Mouse (Mus musculus): ENCODE data around the gene Ckap5. TPM values are rescaled to one million over a fixed set of nuclear protein-coding genes. Genes with fewer than 3 reads are reported as not detected.

Gene Ckap5
- 19.4 and 30.8 TPM in 2 replicates for polyA plus RNA-seq (2015; fragmentation: Nextera tagmentation; extraction: Ambion mirVana)

GRCm38 (mm10) chr2:91526294-91527146 lies at the start of gene Ckap5:
Gene Ckap5 (plus strand): TSS chr2:91526762.
- DNase-seq (ENCODE audit: low spot score): peak; percentile 92
- WGBS: under 1% methylated on average over 59 of the region's 64 CpGs
- Histone ChIP-seq H3K4me3 (ENCODE audit: low read depth, low read length) (peak within 1 kb of the TSS; percentile 99), H3K9ac (ENCODE audit: low read length) (peak within 1 kb of the TSS; percentile 94), H3K27me3 (ENCODE audit: control insufficient read depth, insufficient read depth, low read length) (no peaks in the 10 kb centered on the region), H3K4me1 (replicated peaks; ENCODE audit: control insufficient read depth, insufficient read depth) (no peaks in the 10 kb centered on the region), H3K9me3 (ENCODE audit: control insufficient read depth, low read length) (no peaks in the 10 kb centered on the region), H3K27ac (replicated peaks) (peak within 1 kb of the TSS; percentile 88), H3K36me3 (ENCODE audit: control insufficient read depth, insufficient read depth, low read length) (no peaks in the 10 kb centered on the region), H3K4me2 (replicated peaks; ENCODE audit: low read depth) (peak within 1 kb of the TSS; percentile 63)
- peak; percentile 98 for ATAC-seq (ENCODE audit: low FRiP score, low TSS enrichment)
- TF ChIP-seq EP300 (optimal IDR thresholded peaks at IDR 0.05) (peak; percentile 58), CTCF (IDR thresholded peaks at IDR 0.05; ENCODE audit: low read depth) (peak; percentile 62)

GRCm38 (mm10) chr2:91476841-91477240 lies 49.7 kb upstream of the Ckap5 start:
- H3K36me3 ChIP-seq (ENCODE audit: control insufficient read depth, insufficient read depth, low read length): peaks cover 15% of the 10 kb centered on the region
- H3K9ac ChIP-seq (ENCODE audit: low read length): no peak overlapping the region
- H3K9me3 ChIP-seq (ENCODE audit: control insufficient read depth, low read length): no peaks in the 10 kb centered on the region
- no peak overlapping the region for H3K4me2 ChIP-seq (replicated peaks; ENCODE audit: low read depth)
- 71% methylated on average over 7 of the region's 7 CpGs for WGBS
- ATAC-seq (ENCODE audit: low FRiP score, low TSS enrichment) (no peak), DNase-seq (ENCODE audit: low spot score) (no peak)
- no peak overlapping the region for H3K27ac ChIP-seq (replicated peaks)
- no peaks in the 10 kb centered on the region for H3K4me1 ChIP-seq (replicated peaks; ENCODE audit: control insufficient read depth, insufficient read depth)
- no peaks in the 10 kb centered on the region for H3K27me3 ChIP-seq (ENCODE audit: control insufficient read depth, insufficient read depth, low read length)
- TF ChIP-seq EP300 (optimal IDR thresholded peaks at IDR 0.05) (no peak), CTCF (IDR thresholded peaks at IDR 0.05; ENCODE audit: low read depth) (no peak)
- no peak overlapping the region for H3K4me3 ChIP-seq (ENCODE audit: low read depth, low read length)

GRCm38 (mm10) chr2:91480399-91480801 lies 46.2 kb upstream of the Ckap5 start:
- DNase-seq (ENCODE audit: low spot score) (no peak), ATAC-seq (ENCODE audit: low FRiP score, low TSS enrichment) (no peak)
- no peaks in the 10 kb centered on the region for H3K9me3 ChIP-seq (ENCODE audit: control insufficient read depth, low read length)
- H3K27me3 ChIP-seq (ENCODE audit: control insufficient read depth, insufficient read depth, low read length): no peaks in the 10 kb centered on the region
- H3K27ac ChIP-seq (replicated peaks): no peak overlapping the region
- TF ChIP-seq EP300 (optimal IDR thresholded peaks at IDR 0.05) (no peak), CTCF (IDR thresholded peaks at IDR 0.05; ENCODE audit: low read depth) (no peak)
- H3K9ac ChIP-seq (ENCODE audit: low read length): no peak overlapping the region
- WGBS: 91% methylated on average over 9 of the region's 9 CpGs
- H3K4me2 ChIP-seq (replicated peaks; ENCODE audit: low read depth): no peak overlapping the region
- H3K4me1 ChIP-seq (replicated peaks; ENCODE audit: control insufficient read depth, insufficient read depth): no peaks in the 10 kb centered on the region
- H3K4me3 ChIP-seq (ENCODE audit: low read depth, low read length): no peak overlapping the region
- H3K36me3 ChIP-seq (ENCODE audit: control insufficient read depth, insufficient read depth, low read length): peaks cover 9% of the 10 kb centered on the region

GRCm38 (mm10) chr2:91480805-91481514 lies 45.6 kb upstream of the Ckap5 start:
- Histone ChIP-seq H3K4me3 (ENCODE audit: low read depth, low read length) (no peak overlapping the region), H3K4me2 (replicated peaks; ENCODE audit: low read depth) (no peak overlapping the region), H3K9ac (ENCODE audit: low read length) (no peak overlapping the region), H3K27ac (replicated peaks) (no peak overlapping the region), H3K27me3 (ENCODE audit: control insufficient read depth, insufficient read depth, low read length) (no peaks in the 10 kb centered on the region), H3K4me1 (replicated peaks; ENCODE audit: control insufficient read depth, insufficient read depth) (no peaks in the 10 kb centered on the region), H3K36me3 (ENCODE audit: control insufficient read depth, insufficient read depth, low read length) (peaks cover 10% of the 10 kb centered on the region), H3K9me3 (ENCODE audit: control insufficient read depth, low read length) (no peaks in the 10 kb centered on the region)
- WGBS: 58% methylated on average over 6 of the region's 6 CpGs
- ATAC-seq (ENCODE audit: low FRiP score, low TSS enrichment): peak; percentile 60; the same call in 1 of the 2 replicates
- DNase-seq (ENCODE audit: low spot score): peak; percentile 57
- TF ChIP-seq CTCF (IDR thresholded peaks at IDR 0.05; ENCODE audit: low read depth): peak; percentile 88
- TF ChIP-seq EP300 (optimal IDR thresholded peaks at IDR 0.05): no peak

GRCm38 (mm10) chr2:91484698-91485097 lies 41.9 kb upstream of the Ckap5 start:
- no peak for TF ChIP-seq EP300 (optimal IDR thresholded peaks at IDR 0.05)
- no peak for TF ChIP-seq CTCF (IDR thresholded peaks at IDR 0.05; ENCODE audit: low read depth)
- ATAC-seq (ENCODE audit: low FRiP score, low TSS enrichment) (no peak), DNase-seq (ENCODE audit: low spot score) (no peak)
- Histone ChIP-seq H3K4me3 (ENCODE audit: low read depth, low read length) (no peak overlapping the region), H3K27me3 (ENCODE audit: control insufficient read depth, insufficient read depth, low read length) (no peaks in the 10 kb centered on the region), H3K4me1 (replicated peaks; ENCODE audit: control insufficient read depth, insufficient read depth) (no peaks in the 10 kb centered on the region), H3K9me3 (ENCODE audit: control insufficient read depth, low read length) (no peaks in the 10 kb centered on the region), H3K36me3 (ENCODE audit: control insufficient read depth, insufficient read depth, low read length) (peaks cover 13% of the 10 kb centered on the region), H3K27ac (replicated peaks) (no peak overlapping the region), H3K4me2 (replicated peaks; ENCODE audit: low read depth) (no peak overlapping the region), H3K9ac (ENCODE audit: low read length) (no peak overlapping the region)
- 82% methylated on average over 4 of the region's 4 CpGs for WGBS

All from stomach, postnatal 0 days (tissue).